Mouse (Mus musculus): Measurements from ENCODE around the gene Selenof. TPM values are rescaled to one million over a fixed set of nuclear protein-coding genes. Genes with fewer than 3 reads are reported as not detected.

Selenof gene
- 693 and 739 TPM in 2 replicates for polyA plus RNA-seq (2015; fragmentation: Nextera tagmentation; extraction: Ambion mirVana)

GRCm38 (mm10) chr3:144570047-144570815 is at the start of gene Selenof, which contains the start of gene Hs2st1:
Selenof (plus strand) TSS chr3:144570304.
Hs2st1 (minus strand) TSS chr3:144570181.

Other genes starting within 250 kb of the Selenof start
- gene Hs2st1, start 123 bp upstream of the Selenof start, polyA plus RNA-seq (2015; fragmentation: Nextera tagmentation; extraction: Ambion mirVana): 4.5 TPM in 2 replicates
- 149 and 176 TPM in 2 replicates for gene Sh3glb1, start 150.0 kb downstream of the Selenof start, polyA plus RNA-seq (2015; fragmentation: Nextera tagmentation; extraction: Ambion mirVana)
- 14.6 and 14.8 TPM in 2 replicates for gene Clca3a1, start 190.7 kb downstream of the Selenof start, polyA plus RNA-seq (2015; fragmentation: Nextera tagmentation; extraction: Ambion mirVana)
- gene Clca3a2, start 249.2 kb downstream of the Selenof start, polyA plus RNA-seq (2015; fragmentation: Nextera tagmentation; extraction: Ambion mirVana): 14.8 and 15.7 TPM in 2 replicates

Data from urinary bladder, postnatal 0 days (tissue).